Mouse (Mus musculus): Measurements from ENCODE around the gene Lrsam1.

Gene Lrsam1

DNA sequence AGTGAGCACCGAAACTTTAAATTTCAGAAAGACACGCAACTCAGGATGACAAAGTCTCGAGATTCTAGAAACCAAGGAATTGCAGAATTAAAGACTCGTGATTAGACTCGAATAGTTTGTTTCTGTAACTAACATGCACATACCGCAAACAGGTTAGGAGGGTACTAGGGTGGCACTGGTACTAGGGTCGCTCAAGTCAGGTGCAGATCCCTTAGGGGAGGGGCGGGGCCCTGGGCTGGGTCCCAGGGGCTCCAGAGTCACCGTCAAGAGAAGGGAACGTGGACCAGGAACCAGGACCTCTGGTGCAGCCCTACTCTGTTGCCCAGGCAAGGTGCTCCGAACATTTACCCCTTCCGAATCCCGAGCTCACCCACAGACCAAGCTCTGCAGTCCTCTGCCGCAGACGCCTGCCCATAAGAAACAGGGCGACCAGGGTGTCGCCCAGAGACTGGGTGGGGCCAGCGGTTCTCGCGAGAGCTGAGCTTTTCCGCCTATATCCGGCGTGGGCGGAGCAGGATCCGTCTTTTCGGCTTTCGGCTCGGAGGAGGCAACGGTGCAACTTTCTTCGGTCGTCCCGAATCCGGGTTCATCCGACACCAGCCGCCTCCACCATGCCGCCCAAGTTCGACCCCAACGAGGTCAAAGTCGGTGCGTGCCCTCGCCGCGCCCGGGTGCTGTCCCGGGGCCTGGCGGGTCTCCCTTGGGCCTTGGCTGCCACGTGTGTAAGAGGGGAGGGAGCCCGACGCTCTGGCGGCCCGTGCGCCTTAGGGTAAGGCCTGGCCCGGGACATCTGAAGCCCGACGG, at the start of gene Lrsam1, which contains the start of gene Rpl12:
TSS of gene Lrsam1 (minus strand) at position 423 of the 804 bp plus-strand sequence.
TSS of gene Rpl12 (plus strand) at position 368 of the 804 bp plus-strand sequence.
- peak; percentile 98 for DNase-seq

GRCm38 (mm10) chr2:33009055-33009454, 47.6 kb upstream of the Lrsam1 start:
- DNase-seq = peak in 1 of 2 experiments; percentile 8

- DNase-seq = no peak
Measured at GRCm38 (mm10) chr2:33005041-33005440, 43.6 kb upstream of the Lrsam1 start.

- no peak for DNase-seq
Measured at GRCm38 (mm10) chr2:33002144-33002543, 40.7 kb upstream of the Lrsam1 start.

GRCm38 (mm10) chr2:32999752-33000151, 38.3 kb upstream of the Lrsam1 start:
- DNase-seq = no peak

DNA sequence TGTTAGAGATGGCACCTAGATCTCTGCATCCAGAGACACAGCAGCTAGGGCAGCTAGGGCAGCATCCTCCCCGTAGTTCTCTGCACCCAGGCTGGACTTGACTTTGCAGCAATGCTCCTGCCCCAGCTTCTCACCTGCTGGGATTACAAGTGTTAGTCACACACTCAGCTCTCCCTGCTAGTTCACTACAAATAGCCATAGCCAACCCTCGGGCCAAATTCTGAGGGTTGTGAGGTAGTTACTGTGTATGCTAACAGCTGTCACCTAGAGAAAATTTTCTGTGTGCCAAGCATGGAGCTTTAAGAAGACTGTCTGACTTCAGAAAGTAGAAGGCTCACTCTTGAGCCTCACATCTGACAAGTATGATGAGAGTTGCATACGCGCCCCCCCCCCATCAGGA, 36.4 kb upstream of the Lrsam1 start:
- DNase-seq = no peak

- DNase-seq = no peak
Measured at GRCm38 (mm10) chr2:32997081-32997480, 35.7 kb upstream of the Lrsam1 start.

DNA sequence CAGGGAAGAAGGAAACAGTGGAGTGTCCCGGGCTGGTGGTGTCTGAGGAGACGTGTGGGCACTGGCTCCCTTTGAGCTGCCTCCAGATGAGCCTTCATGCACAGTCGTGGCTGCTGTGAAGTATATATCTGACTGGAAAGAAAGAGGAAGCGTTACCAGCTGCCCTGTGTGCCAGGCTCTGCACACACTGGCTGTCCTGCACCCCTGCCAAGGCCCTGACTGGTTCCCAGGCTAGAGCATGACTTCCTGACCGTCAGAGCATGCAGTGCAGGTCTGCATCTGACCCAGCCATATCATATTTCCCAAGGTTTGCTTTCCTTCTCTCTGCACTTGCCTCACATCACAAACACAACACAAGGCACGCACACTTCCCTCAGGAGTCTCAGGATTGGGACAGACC, 30.7 kb upstream of the Lrsam1 start:
- DNase-seq = no peak

DNA sequence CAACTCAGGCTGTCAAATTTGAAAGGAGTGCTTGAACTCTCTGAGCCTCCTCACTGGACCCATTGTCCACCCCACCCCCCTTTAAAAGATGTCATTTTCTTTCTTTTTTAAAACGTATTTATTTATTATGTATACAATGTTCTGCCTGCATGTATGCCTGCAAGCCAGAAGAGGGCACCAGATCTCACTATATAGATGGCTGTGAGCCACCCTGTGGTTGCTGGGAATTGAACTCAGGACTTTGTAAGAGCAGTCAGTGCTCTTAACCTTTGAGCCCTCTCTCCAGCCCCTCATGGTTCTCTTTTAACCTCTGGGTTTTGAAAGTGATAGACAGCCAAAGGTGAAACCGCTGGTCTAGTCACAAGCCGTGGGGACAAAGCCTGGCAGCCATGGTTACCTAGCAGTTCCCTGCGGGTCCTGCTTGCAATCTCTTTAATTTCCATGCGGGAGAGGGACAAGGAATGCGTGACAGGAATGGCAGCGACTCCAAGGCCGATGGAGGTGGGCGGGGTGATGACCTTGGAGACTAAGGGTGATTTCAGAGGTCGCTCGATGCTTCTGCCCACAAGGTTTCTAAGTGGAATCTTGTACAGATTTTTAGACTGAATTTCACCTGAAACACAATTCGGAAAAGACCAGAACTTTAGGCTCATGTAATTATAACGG, 28.9 kb upstream of the Lrsam1 start:
- peak; percentile 53 to 56 for DNase-seq

- DNase-seq = no peak
Measured at GRCm38 (mm10) chr2:32989376-32989775, 28.0 kb upstream of the Lrsam1 start.

DNA sequence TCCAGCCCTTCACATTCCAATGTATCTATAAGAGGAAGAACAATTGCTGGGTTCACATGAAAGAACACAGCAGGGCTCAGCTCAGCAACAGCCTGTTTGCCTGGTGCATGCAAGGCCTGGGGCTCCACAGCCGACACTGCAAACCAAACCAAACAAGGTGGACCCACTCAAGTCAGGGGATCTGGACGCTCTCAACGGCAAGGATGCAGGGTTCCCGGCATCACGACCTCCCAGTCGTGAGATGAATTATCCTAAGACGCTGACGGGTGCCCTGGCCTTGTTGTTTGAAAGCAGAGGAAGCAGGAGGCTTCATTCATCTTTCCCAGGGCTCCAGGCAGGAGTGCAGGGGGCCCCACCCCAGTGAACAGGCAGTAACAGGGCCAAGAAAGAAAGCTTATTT, 24.4 kb upstream of the Lrsam1 start:
- DNase-seq = no peak

DNA sequence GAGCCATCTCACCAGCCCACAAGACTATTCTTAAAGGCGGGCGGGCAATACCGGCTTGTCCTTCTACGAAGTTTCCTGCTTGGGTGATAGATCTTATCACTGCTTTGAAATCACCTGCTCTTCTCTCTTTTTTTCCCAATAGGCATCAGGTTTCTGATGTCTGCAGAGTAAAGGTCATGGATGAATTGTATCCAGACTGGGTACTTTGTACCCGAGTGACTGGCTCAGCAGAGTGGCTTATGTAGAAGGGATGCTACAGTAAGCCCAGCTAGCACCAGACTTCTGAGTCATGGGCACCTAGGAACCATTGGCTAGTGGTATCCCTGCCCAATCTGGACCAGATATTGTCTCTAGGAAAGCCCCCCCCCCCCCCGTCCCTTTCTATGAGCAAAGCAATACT, 22.2 kb upstream of the Lrsam1 start:
- no peak for DNase-seq

GRCm38 (mm10) chr2:32982700-32983099, 21.3 kb upstream of the Lrsam1 start:
- no peak for DNase-seq

DNA sequence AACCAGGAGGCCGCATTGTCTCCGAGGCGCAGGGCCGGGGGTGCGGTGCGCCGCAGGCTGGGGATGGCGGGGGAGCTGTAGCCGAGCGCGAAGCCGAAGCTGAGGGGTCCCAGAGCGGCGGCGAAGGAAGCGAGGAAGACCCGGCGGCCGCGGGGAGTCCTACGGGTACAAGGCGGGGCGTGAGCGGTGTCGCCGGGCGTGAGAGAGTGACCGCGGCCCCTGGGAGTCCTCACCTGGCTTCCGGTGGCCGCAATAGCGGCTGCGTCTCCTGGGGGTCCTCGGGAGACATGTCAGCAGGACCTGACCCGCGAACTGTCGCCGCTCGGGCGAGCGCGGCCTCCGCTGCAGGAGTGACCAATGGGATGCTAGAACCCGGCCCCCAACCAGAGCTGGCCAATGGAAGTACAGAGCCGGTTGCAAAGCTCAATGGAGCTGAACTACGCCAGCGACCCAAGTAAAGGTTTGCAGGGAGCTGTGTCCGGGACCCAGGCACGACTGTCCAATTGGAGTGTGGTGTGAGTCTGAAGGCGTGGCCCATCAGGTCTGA, 20.4 kb upstream of the Lrsam1 start, which contains the start of gene Slc2a8:
TSS of gene Slc2a8 (minus strand) at position 359 of the 547 bp plus-strand sequence.
- peak; percentile 75 for DNase-seq

DNA sequence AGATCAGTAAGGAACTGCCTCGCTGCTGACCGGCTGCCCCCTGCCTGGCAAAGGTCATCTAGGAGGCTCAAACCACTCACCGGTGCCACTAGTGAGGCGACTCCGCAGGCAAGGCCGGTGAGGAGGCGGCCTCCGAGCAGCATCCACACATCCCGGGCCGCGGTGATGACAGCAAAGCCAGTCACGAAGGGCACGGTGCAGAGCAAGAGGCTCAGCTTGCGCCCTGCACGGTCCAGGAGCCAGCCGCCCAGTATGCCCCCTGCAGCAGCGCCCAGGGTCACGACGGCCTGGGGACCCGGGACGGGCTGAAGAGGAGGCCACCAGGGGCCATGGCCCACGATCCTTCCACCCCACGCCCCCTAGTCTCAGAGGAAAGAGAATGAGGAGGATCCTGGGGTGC, 19.9 kb upstream of the Lrsam1 start:
- DNase-seq = peak; percentile 8 to 26

- no peak for DNase-seq
Measured at GRCm38 (mm10) chr2:32979675-32980074, 18.3 kb upstream of the Lrsam1 start.

DNA sequence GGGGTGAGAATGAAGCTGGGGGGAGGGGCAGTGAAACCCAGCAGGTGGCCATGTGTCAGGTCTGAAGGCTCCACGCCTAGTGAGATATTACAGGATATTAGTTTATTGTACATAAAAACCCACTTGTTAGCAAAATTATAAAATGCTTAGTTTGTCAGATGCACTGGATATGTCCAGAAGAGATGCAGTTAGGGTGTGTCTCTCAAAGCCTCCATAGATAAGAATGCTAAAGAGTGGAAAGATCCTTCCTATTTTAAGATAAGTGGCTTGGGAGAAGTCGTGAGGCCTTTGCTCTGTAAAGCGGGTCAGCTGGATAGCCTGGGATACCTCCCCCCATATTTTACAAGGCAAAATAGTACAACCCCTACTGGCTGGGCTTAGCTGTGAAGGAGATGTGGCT, 17.3 kb upstream of the Lrsam1 start:
- DNase-seq = no peak

GRCm38 (mm10) chr2:32977114-32977513, 15.7 kb upstream of the Lrsam1 start:
- no peak for DNase-seq

DNA sequence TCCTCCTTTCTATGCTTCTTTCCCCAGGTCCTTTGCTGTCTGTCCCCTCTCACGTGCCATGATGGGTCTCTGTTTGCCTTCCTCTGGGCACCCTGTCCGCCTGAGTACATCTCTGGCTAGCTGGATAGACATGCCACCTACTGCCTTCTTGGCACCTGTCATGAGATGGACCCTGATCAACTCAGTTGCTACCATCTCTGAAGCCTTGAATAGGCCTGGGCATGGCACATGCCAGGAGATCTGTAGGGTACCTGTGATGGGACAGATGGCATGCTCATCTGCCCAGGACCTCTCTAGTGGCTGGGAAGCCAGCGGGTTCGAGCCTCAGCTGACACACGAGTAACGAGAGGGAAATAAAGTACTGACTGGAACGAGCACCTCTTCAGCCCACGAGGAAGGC, 12.8 kb upstream of the Lrsam1 start:
- DNase-seq = no peak

DNA sequence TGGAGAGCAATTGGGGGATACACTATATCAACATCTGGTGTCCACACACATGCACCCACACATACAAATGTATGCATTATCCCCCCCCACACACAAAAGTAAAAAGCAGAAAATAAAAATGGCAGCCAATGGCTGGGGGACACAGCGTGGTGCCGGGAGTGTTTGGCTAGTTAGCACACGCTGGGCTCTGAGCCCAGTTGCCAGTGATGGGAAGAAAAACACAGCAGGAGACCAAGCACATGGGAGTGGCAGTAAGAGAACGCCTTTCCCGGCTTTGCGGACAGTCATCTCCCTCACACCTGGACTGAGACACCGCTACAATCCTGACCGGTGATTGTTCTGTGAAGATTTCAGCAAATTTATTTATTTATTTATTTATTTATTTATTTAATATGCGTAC, 9.8 kb upstream of the Lrsam1 start:
- no peak for DNase-seq

GRCm38 (mm10) chr2:32969326-32969725, 7.9 kb upstream of the Lrsam1 start:
- no peak for DNase-seq

GRCm38 (mm10) chr2:32968024-32968614, 6.7 kb upstream of the Lrsam1 start:
- no peak for DNase-seq
